Mouse (Mus musculus): ENCODE data around the gene 1700003F12Rik. TPM values are rescaled to one million over a fixed set of nuclear protein-coding genes. Genes with fewer than 3 reads are reported as not detected.

1700003F12Rik gene
- polyA plus RNA-seq, 1 experiment = 828 TPM

- TF ChIP-seq CTCF (IDR thresholded peaks at IDR 0.05; ENCODE audit: control insufficient read depth, insufficient read depth, insufficient replicate concordance, low read depth, low read length) (no peak), POLR2A (IDR thresholded peaks at IDR 0.05; ENCODE audit: control insufficient read depth, low read depth, low read length) (no peak)
- Histone ChIP-seq H3K27me3 (ENCODE audit: control insufficient read depth, insufficient read depth, low read length) (no peaks in the 10 kb centered on the region), H3K27ac (ENCODE audit: control insufficient read depth, insufficient read depth, low read depth, low read length) (no peak overlapping the region), H3K4me1 (ENCODE audit: control insufficient read depth, insufficient read depth, low read length) (peaks cover 25% of the 10 kb centered on the region), H3K36me3 (ENCODE audit: control insufficient read depth, insufficient read depth, low read length) (no peaks in the 10 kb centered on the region), H3K4me3 (ENCODE audit: control insufficient read depth, low read depth, low read length) (no peak overlapping the region)
Observed at GRCm38 (mm10) chr2:154557184-154557832, 10.4 kb downstream of the 1700003F12Rik start.

DNA sequence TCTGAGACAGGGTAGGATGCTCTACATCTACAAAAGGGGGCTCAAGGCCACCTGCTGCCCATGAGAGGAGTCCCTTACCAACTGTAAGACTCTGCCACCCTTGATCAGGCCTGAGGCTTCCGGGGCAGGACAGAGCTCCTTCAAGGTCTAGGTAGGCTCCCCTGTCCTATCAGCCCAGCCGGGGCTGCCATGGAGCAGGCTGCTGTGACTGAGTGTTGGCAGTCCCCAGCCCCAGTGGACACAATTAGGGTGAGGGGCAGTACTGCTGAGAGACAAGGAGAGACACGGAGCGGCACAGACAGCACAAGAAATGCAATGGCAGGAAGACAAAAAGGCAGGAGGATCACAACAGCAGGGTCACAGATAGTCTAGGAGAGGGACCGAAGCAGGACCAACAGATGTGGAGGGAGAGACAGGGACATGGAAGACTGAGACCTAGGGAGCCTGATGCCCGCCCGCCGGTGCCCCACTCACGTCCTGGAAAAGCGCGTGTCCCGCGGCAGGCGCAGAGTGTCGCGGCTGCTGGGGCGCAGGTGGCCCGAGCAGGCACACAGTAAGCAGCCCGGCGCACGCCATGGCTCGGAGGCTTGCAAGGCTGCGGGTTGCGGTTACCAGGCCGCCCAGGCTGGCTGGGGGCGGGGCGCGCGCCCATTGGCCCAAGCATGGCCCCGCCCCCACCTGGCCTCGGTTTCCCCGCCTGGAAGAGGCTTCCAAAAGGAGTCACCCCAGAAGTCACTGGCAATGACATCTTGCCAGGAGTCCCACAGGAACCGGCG lies 11.6 kb downstream of the 1700003F12Rik start, which contains the start of gene Necab3:
Gene Necab3, minus strand, starts transcription at position 627 of the 776 bp plus-strand sequence.
- Histone ChIP-seq H3K4me3 (ENCODE audit: control insufficient read depth, low read depth, low read length) (peak within 1 kb of the TSS; percentile 58), H3K36me3 (ENCODE audit: control insufficient read depth, insufficient read depth, low read length) (no peaks in the 10 kb centered on the region), H3K4me1 (ENCODE audit: control insufficient read depth, insufficient read depth, low read length) (peaks cover 19% of the 10 kb centered on the region), H3K27ac (ENCODE audit: control insufficient read depth, insufficient read depth, low read depth, low read length) (no peak within 1 kb of the TSS), H3K27me3 (ENCODE audit: control insufficient read depth, insufficient read depth, low read length) (no peaks in the 10 kb centered on the region)
- TF ChIP-seq POLR2A (IDR thresholded peaks at IDR 0.05; ENCODE audit: control insufficient read depth, low read depth, low read length) (no peak), CTCF (IDR thresholded peaks at IDR 0.05; ENCODE audit: control insufficient read depth, insufficient read depth, insufficient replicate concordance, low read depth, low read length) (no peak)

DNA sequence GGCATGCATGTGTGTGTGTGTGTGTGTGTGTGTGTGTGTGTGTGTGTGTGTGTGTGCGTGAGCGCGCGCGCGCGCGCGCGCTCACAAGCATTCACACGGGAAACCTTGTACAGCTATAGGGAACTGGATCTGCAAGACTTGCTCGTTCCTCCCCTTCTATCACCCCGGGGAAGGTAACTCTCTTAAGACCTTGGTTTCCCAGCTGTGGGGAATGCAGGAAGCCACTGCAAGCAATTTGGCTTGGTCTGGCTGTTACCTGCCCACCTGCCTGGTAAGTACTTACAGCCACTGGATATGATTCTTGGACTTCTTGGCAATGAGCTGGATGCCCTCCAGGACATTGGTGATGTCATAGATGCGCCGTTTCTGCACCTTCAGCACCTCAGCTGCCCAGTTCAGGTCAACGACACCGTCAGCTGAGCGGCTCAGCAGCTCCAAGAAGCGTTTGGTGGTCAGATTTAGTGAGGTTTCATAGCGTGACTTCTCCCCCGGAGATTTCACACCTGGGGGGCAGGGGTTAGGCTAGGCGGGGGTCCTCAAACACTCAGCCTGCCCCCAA lies 16.8 kb downstream of the 1700003F12Rik start:
- H3K36me3 ChIP-seq (ENCODE audit: control insufficient read depth, insufficient read depth, low read length) = no peaks in the 10 kb centered on the region
- no peak overlapping the region for H3K27ac ChIP-seq (ENCODE audit: control insufficient read depth, insufficient read depth, low read depth, low read length)
- H3K4me3 ChIP-seq (ENCODE audit: control insufficient read depth, low read depth, low read length) = no peak overlapping the region
- no peaks in the 10 kb centered on the region for H3K27me3 ChIP-seq (ENCODE audit: control insufficient read depth, insufficient read depth, low read length)
- TF ChIP-seq POLR2A (IDR thresholded peaks at IDR 0.05; ENCODE audit: control insufficient read depth, low read depth, low read length) (no peak), CTCF (IDR thresholded peaks at IDR 0.05; ENCODE audit: control insufficient read depth, insufficient read depth, insufficient replicate concordance, low read depth, low read length) (no peak)
- peaks cover 10% of the 10 kb centered on the region for H3K4me1 ChIP-seq (ENCODE audit: control insufficient read depth, insufficient read depth, low read length)

GRCm38 (mm10) chr2:154565562-154565961 lies 18.7 kb downstream of the 1700003F12Rik start:
- Histone ChIP-seq H3K27ac (ENCODE audit: control insufficient read depth, insufficient read depth, low read depth, low read length) (no peak overlapping the region), H3K36me3 (ENCODE audit: control insufficient read depth, insufficient read depth, low read length) (no peaks in the 10 kb centered on the region), H3K4me3 (ENCODE audit: control insufficient read depth, low read depth, low read length) (no peak overlapping the region), H3K4me1 (ENCODE audit: control insufficient read depth, insufficient read depth, low read length) (peaks cover 16% of the 10 kb centered on the region), H3K27me3 (ENCODE audit: control insufficient read depth, insufficient read depth, low read length) (no peaks in the 10 kb centered on the region)
- TF ChIP-seq POLR2A (IDR thresholded peaks at IDR 0.05; ENCODE audit: control insufficient read depth, low read depth, low read length) = no peak
- TF ChIP-seq CTCF (IDR thresholded peaks at IDR 0.05; ENCODE audit: control insufficient read depth, insufficient read depth, insufficient replicate concordance, low read depth, low read length) = no peak

GRCm38 (mm10) chr2:154566641-154567040 lies 19.8 kb downstream of the 1700003F12Rik start:
- H3K27ac ChIP-seq (ENCODE audit: control insufficient read depth, insufficient read depth, low read depth, low read length) = no peak overlapping the region
- H3K36me3 ChIP-seq (ENCODE audit: control insufficient read depth, insufficient read depth, low read length) = no peaks in the 10 kb centered on the region
- TF ChIP-seq POLR2A (IDR thresholded peaks at IDR 0.05; ENCODE audit: control insufficient read depth, low read depth, low read length) (no peak), CTCF (IDR thresholded peaks at IDR 0.05; ENCODE audit: control insufficient read depth, insufficient read depth, insufficient replicate concordance, low read depth, low read length) (no peak)
- H3K27me3 ChIP-seq (ENCODE audit: control insufficient read depth, insufficient read depth, low read length) = no peaks in the 10 kb centered on the region
- no peak overlapping the region for H3K4me3 ChIP-seq (ENCODE audit: control insufficient read depth, low read depth, low read length)
- peaks cover 16% of the 10 kb centered on the region for H3K4me1 ChIP-seq (ENCODE audit: control insufficient read depth, insufficient read depth, low read length)

DNA sequence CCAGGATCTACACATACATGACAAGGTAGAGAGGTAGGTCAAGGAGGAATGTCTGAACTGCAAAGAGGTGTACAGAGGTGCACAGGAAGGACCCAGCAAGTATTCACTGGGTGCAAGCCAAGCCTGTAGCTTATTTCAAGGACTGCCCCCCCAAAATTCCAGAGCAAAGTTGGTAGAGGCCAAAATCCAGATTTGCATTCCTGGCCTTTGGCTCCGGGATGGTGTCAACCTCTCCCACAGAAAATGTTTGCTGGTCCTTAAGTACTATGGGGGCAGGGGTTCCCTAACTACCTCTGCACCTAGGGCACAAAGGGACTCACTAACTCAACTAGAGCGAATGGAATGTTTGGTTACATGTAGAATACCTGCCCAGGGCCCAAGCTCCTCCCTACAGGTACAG lies 20.9 kb downstream of the 1700003F12Rik start:
- Histone ChIP-seq H3K27me3 (ENCODE audit: control insufficient read depth, insufficient read depth, low read length) (no peaks in the 10 kb centered on the region), H3K4me3 (ENCODE audit: control insufficient read depth, low read depth, low read length) (no peak overlapping the region), H3K27ac (ENCODE audit: control insufficient read depth, insufficient read depth, low read depth, low read length) (no peak overlapping the region), H3K36me3 (ENCODE audit: control insufficient read depth, insufficient read depth, low read length) (no peaks in the 10 kb centered on the region), H3K4me1 (ENCODE audit: control insufficient read depth, insufficient read depth, low read length) (peaks cover 16% of the 10 kb centered on the region)
- TF ChIP-seq CTCF (IDR thresholded peaks at IDR 0.05; ENCODE audit: control insufficient read depth, insufficient read depth, insufficient replicate concordance, low read depth, low read length) (no peak), POLR2A (IDR thresholded peaks at IDR 0.05; ENCODE audit: control insufficient read depth, low read depth, low read length) (no peak)
